Mouse (Mus musculus) lung, embryonic 14.5 days (tissue): Measurements from ENCODE around the gene Il25. TPM values are rescaled to one million over a fixed set of nuclear protein-coding genes. Genes with fewer than 3 reads are reported as not detected.

ENCODE experiments used
- ATAC-seq: fragments of 200-750 bp; cut with Nextera tagmentation; 2 replicates; pipeline ENCODE4 v1.8.0; 2017; ENCODE audit warnings: mild to moderate bottlenecking, moderate TSS enrichment, moderate library complexity; ENCODE audit not compliant: insufficient read depth
- DNase-seq: peaks from one replicate; pipeline ENCODE4 v3.0.0-alpha.2; 2015
- H3K27ac ChIP-seq: fragments of 300-500 bp; sonication (generic); 2 replicates; pipeline ENCODE4 v1.5.1; 2014; ENCODE audit warnings: low read depth, mild to moderate bottlenecking, moderate library complexity
- H3K27me3 ChIP-seq: fragments of 300-500 bp; sonication (generic); 2 replicates; pipeline ENCODE4 v1.6.1; 2014; ENCODE audit warnings: low read length, control low read depth; ENCODE audit not compliant: insufficient read depth
- H3K36me3 ChIP-seq: fragments of 300-500 bp; sonication (generic); 2 replicates; pipeline ENCODE4 v1.6.1; 2014; ENCODE audit warnings: control low read depth; ENCODE audit not compliant: insufficient read depth
- H3K4me1 ChIP-seq: fragments of 300-500 bp; sonication (generic); 2 replicates; pipeline ENCODE4 v1.6.1; 2014; ENCODE audit warnings: antibody characterized with exemption, control low read depth; ENCODE audit not compliant: insufficient read depth
- H3K4me2 ChIP-seq: fragments of 300-500 bp; sonication (generic); 2 replicates; pipeline ENCODE4 v1.6.1; 2014; ENCODE audit warnings: mild to moderate bottlenecking
- H3K4me3 ChIP-seq: fragments of 300-500 bp; sonication (generic); 2 replicates; pipeline ENCODE4 v1.5.1; 2014; ENCODE audit warnings: low read depth, low read length
- H3K9ac ChIP-seq: fragments of 300-500 bp; sonication (generic); 2 replicates; pipeline ENCODE4 v1.6.1; 2014
- H3K9me3 ChIP-seq: fragments of 300-500 bp; sonication (generic); 2 replicates; pipeline ENCODE4 v1.6.1; 2016; ENCODE audit warnings: low read depth, low read length, control low read depth
- CTCF ChIP-seq: IDR thresholded peaks from 2 replicates; pipeline ENCODE4 v1.5.1; 2016; ENCODE audit warnings: antibody characterized with exemption, low read depth
- WGBS: fragments of 180-500 bp; shearing (Covaris S2); extraction: QIAGEN DNeasy Blood & Tissue Kit; methylation state at CpG from one replicate; pipeline ENCODE4 v1.1.7; 2014; 5-methylcytosine and 5-hydroxymethylcytosine counted together
- polyA plus RNA-seq: library from polyadenylated mRNA; unstranded; fragments of >200 nt; fragmentation: Nextera tagmentation; extraction: Ambion mirVana; gene quantifications from 2 replicates; pipeline ENCODE4 v1.2.1, GENCODE M21; 2014

Il25 gene
- polyA plus RNA-seq, 1 experiment from 2014 or later: not detected

DNA sequence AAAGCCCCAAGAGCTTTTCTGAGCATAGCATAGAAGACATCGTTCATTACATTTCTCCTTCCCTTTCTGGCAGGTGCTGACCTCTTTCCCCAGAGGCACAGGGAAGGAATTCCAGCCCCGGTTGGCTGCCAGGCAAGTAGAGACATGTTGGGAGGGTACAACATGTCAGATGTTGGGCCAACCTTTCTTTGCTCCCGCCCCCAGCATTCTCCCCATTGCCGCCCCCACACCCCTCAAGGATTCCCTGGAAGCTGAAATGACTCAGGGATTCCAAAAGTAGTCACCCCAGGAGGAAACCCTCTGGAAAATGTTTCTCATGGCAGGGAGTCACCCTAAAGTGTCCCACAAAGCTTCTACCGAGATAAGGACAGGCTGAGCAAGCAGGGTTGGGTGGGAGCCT lies 2.7 kb upstream of the Il25 start:
- ATAC-seq (no peak), DNase-seq (no peak)
- H3K27ac ChIP-seq: no peak overlapping the region
- peaks cover 7% of the 10 kb centered on the region; the same call in 1 of the 2 replicates for H3K27me3 ChIP-seq
- H3K4me2 ChIP-seq: no peak overlapping the region
- H3K9ac ChIP-seq: no peak overlapping the region
- no peaks in the 10 kb centered on the region for H3K9me3 ChIP-seq
- H3K4me1 ChIP-seq: no peaks in the 10 kb centered on the region; the same call in 1 of the 2 replicates
- no peak for TF ChIP-seq CTCF
- H3K36me3 ChIP-seq: no peaks in the 10 kb centered on the region
- H3K4me3 ChIP-seq: no peak overlapping the region
- 64% methylated on average over 5 of the region's 5 CpGs for WGBS

DNA sequence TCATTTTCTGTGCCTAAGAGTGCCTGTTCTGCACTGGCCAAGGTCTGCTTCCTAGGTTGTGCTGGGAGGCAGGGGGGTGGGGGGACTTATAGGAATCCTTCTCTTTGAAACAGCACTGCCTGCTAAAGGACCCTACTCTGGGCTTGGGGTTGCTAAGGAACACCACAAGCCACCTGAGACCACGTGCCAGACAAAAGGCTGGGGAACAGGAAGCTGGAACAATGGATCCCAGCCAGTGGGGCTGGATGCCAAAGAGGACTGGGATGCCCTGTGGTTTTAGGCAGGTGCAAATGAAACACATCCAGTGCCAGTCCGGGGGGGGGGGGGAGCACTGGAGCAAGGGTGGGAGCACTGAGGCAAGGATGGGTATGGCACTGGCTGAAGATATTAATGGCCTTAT lies 2.1 kb upstream of the Il25 start:
- no peaks in the 10 kb centered on the region; the same call in 1 of the 2 replicates for H3K4me1 ChIP-seq
- no peaks in the 10 kb centered on the region for H3K9me3 ChIP-seq

GRCm38 (mm10) chr14:54935904-54936830 lies 3.7 kb downstream of the Il25 start, which contains the start of gene Cmtm5:
Gene Cmtm5, plus strand, starts transcription at chr14:54936261.
- Histone ChIP-seq H3K36me3 (no peaks in the 10 kb centered on the region), H3K9me3 (no peaks in the 10 kb centered on the region), H3K9ac (no peak within 1 kb of the TSS), H3K4me2 (no peak within 1 kb of the TSS), H3K4me1 (no peaks in the 10 kb centered on the region; the same call in 1 of the 2 replicates), H3K27ac (peak within 1 kb of the TSS; percentile 24; the same call in 1 of the 2 replicates), H3K27me3 (no peaks in the 10 kb centered on the region), H3K4me3 (no peak within 1 kb of the TSS)
- DNase-seq: no peak
- WGBS: 32% methylated on average over 8 of the region's 8 CpGs
- no peak for ATAC-seq
- peak; percentile 13; the same call in 1 of the 2 replicates for TF ChIP-seq CTCF

More for the DNA sequence above, 2.1 kb upstream of the Il25 start:
- peaks cover 7% of the 10 kb centered on the region; the same call in 1 of the 2 replicates for H3K27me3 ChIP-seq
- WGBS: 21% methylated on average over 2 of the region's 2 CpGs
- H3K9ac ChIP-seq: no peak overlapping the region
- no peak for TF ChIP-seq CTCF
- no peak overlapping the region for H3K27ac ChIP-seq
- no peak overlapping the region for H3K4me2 ChIP-seq
- DNase-seq (no peak), ATAC-seq (no peak)
- H3K36me3 ChIP-seq: no peaks in the 10 kb centered on the region
- H3K4me3 ChIP-seq: no peak overlapping the region

DNA sequence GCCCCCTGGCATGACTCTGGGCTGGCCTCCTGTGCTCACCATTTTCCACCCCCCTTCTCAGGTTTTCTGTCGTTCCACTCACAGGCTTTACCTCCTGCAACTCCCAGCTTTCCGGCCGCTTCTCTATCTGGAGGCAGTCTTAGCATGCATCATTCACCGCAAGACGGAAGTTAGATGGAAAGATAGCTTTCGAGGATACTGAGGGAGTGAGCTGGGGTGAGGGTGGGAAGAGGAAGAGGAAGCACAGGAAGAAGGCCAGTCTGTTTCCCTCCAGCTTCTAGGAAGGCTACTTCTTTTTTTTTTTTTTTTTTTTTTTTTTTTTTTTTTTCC lies 4.3 kb downstream of the Il25 start:
- H3K27ac ChIP-seq: peak overlapping the region; percentile 24; the same call in 1 of the 2 replicates
- H3K4me2 ChIP-seq: no peak overlapping the region
- no peak for TF ChIP-seq CTCF
- DNase-seq: no peak
- no peaks in the 10 kb centered on the region for H3K36me3 ChIP-seq
- no peaks in the 10 kb centered on the region for H3K9me3 ChIP-seq
- H3K4me3 ChIP-seq: no peak overlapping the region
- H3K27me3 ChIP-seq: no peaks in the 10 kb centered on the region
- H3K9ac ChIP-seq: no peak overlapping the region
- no peak for ATAC-seq
- H3K4me1 ChIP-seq: no peaks in the 10 kb centered on the region; the same call in 1 of the 2 replicates
- WGBS: 41% methylated on average over 6 of the region's 6 CpGs

GRCm38 (mm10) chr14:54937361-54938182 lies 5.1 kb downstream of the Il25 start:
- Histone ChIP-seq H3K36me3 (no peaks in the 10 kb centered on the region), H3K27ac (no peak overlapping the region), H3K4me2 (no peak overlapping the region), H3K4me1 (no peaks in the 10 kb centered on the region; the same call in 1 of the 2 replicates), H3K9ac (no peak overlapping the region), H3K9me3 (no peaks in the 10 kb centered on the region), H3K27me3 (no peaks in the 10 kb centered on the region), H3K4me3 (no peak overlapping the region)
- TF ChIP-seq CTCF: no peak
- 83% methylated on average over 16 of the region's 16 CpGs for WGBS
- no peak for DNase-seq
- no peak for ATAC-seq

GRCm38 (mm10) chr14:54938431-54939219 lies 6.1 kb downstream of the Il25 start:
- H3K4me3 ChIP-seq: no peak overlapping the region
- H3K9me3 ChIP-seq: no peaks in the 10 kb centered on the region
- ATAC-seq (no peak), DNase-seq (no peak)
- no peak for TF ChIP-seq CTCF
- H3K4me1 ChIP-seq: no peaks in the 10 kb centered on the region
- no peak overlapping the region for H3K27ac ChIP-seq
- no peaks in the 10 kb centered on the region for H3K27me3 ChIP-seq
- H3K9ac ChIP-seq: no peak overlapping the region
- WGBS: 72% methylated on average over 15 of the region's 15 CpGs
- no peak overlapping the region for H3K4me2 ChIP-seq
- no peaks in the 10 kb centered on the region for H3K36me3 ChIP-seq
